ENCODE assay signal across 21 mouse cellular contexts in the genomic region with DNA sequence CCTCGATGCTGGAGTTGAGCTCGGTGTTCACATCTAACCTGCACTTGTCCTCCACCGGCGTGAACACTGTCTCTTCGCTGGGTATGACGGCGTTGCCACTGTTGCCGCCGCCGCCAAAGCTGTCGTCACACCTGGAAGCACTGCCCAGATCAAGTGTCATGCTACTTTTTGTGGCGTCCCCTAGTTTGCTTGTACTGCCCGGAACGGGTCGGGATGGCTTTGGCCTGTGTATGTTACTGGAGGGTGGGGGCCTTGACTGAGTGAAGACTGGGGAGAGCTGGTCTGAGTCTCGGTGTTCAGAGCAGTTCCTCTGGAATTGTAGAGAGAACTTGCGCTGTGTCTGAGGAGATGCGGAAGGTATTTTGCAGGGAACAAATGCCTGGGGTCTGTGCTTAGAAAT.
"Had no signal": no experiment of that assay in that cellular context is flagged by ENCODE, and none has a peak within 500 bp of the region (broad histone marks: within the 10 kb centered on the region; RNA-seq: fewer than 3 reads in every experiment).

No protein-coding gene starts in this region.

- H3K9me3 ChIP-seq: heart, embryonic 10.5 days; heart, embryonic 12.5 days; hindbrain, embryonic 13.5 days; hindbrain, embryonic 15.5 days; limb, embryonic 13.5 days; limb, embryonic 15.5 days; liver, embryonic 12.5 days had no signal

- H3K4me1 ChIP-seq: heart, embryonic 10.5 days; heart, embryonic 12.5 days; hindbrain, embryonic 13.5 days; hindbrain, embryonic 15.5 days; limb, embryonic 13.5 days; limb, embryonic 15.5 days; liver, embryonic 12.5 days had no signal

- H3K27me3 ChIP-seq: heart, embryonic 12.5 days; hindbrain, embryonic 13.5 days; hindbrain, embryonic 15.5 days; limb, embryonic 13.5 days; limb, embryonic 15.5 days; liver, embryonic 12.5 days had no signal

- H3K27ac ChIP-seq: heart, embryonic 10.5 days; hindbrain, embryonic 13.5 days; hindbrain, embryonic 15.5 days; hindbrain, postnatal 0 days; limb, embryonic 13.5 days; limb, embryonic 15.5 days; liver, embryonic 12.5 days had no signal

- DNase-seq: gastrocnemius, postnatal 14 days; gastrocnemius, postnatal 36 days; heart, adult 18-20 months; heart, postnatal 10 days; heart, postnatal 36 days; kidney, adult 11 months; kidney, adult 8-10 months; kidney, postnatal 14 days; kidney, postnatal 36 days; layer of hippocampus, adult 9-11 months; layer of hippocampus, postnatal 36 days; left cerebral cortex, postnatal 4 days had no signal

- H3K4me3 ChIP-seq: heart, embryonic 10.5 days; heart, embryonic 12.5 days; hindbrain, embryonic 13.5 days; hindbrain, embryonic 15.5 days; limb, embryonic 13.5 days; limb, embryonic 15.5 days; liver, embryonic 12.5 days had no signal

- ATAC-seq: hindbrain, postnatal 0 days; intestine, embryonic 16.5 days; liver, embryonic 12.5 days had no signal
